Mouse (Mus musculus) limb, embryonic 12.5 days (tissue): ENCODE data around the gene Ablim1. TPM values are rescaled to one million over a fixed set of nuclear protein-coding genes. Genes with fewer than 3 reads are reported as not detected.

Experiments used
- ATAC-seq: fragments of 200-750 bp; cut with Nextera tagmentation; 2 replicates; pipeline ENCODE4 v1.8.0; 2017; ENCODE audit warnings: low read depth, moderate TSS enrichment; ENCODE audit not compliant: insufficient number of reproducible peaks, insufficient read depth, low FRiP score, low TSS enrichment
- H3K27ac ChIP-seq: fragments of 300-500 bp; sonication (generic); 2 replicates; pipeline ENCODE4 v1.5.1; 2016; ENCODE audit warnings: mild to moderate bottlenecking, moderate library complexity
- H3K27me3 ChIP-seq: fragments of 300-500 bp; sonication (generic); 2 replicates; pipeline ENCODE4 v1.6.1; 2016; ENCODE audit warnings: mild to moderate bottlenecking, moderate library complexity
- H3K36me3 ChIP-seq: fragments of 300-500 bp; sonication (generic); 2 replicates; pipeline ENCODE4 v1.6.1; 2016; ENCODE audit warnings: mild to moderate bottlenecking, moderate library complexity
- H3K4me1 ChIP-seq: fragments of 300-500 bp; sonication (generic); replicated peaks from 2 replicates; pipeline ENCODE4 v1.6.1; 2016
- H3K4me2 ChIP-seq: fragments of 300-500 bp; sonication (generic); 2 replicates; pipeline ENCODE4 v1.6.1; 2016; ENCODE audit warnings: mild to moderate bottlenecking, moderate library complexity
- H3K4me3 ChIP-seq: fragments of 300-500 bp; sonication (generic); replicated peaks from 2 replicates; pipeline ENCODE4 v1.5.1; 2016; ENCODE audit warnings: mild to moderate bottlenecking
- H3K9ac ChIP-seq: fragments of 300-500 bp; sonication (generic); replicated peaks from 2 replicates; pipeline ENCODE4 v1.6.1; 2016; ENCODE audit warnings: mild to moderate bottlenecking, moderate library complexity
- H3K9me3 ChIP-seq: fragments of 300-500 bp; sonication (generic); 2 replicates; pipeline ENCODE4 v1.6.1; 2016; ENCODE audit warnings: mild to moderate bottlenecking, moderate library complexity
- WGBS: fragments of 180-500 bp; shearing (Covaris S2); methylation state at CpG from one replicate; pipeline ENCODE4 v1.1.7; 2016; 5-methylcytosine and 5-hydroxymethylcytosine counted together
- polyA plus RNA-seq: library from polyadenylated mRNA; unstranded; fragments of >200 nt; fragmentation: Nextera tagmentation; extraction: Ambion mirVana; gene quantifications from 2 replicates; pipeline ENCODE4 v1.2.1, GENCODE M21; 2016

Ablim1 gene
- polyA plus RNA-seq, 1 experiment from 2014 or later, result 22.1 TPM

DNA sequence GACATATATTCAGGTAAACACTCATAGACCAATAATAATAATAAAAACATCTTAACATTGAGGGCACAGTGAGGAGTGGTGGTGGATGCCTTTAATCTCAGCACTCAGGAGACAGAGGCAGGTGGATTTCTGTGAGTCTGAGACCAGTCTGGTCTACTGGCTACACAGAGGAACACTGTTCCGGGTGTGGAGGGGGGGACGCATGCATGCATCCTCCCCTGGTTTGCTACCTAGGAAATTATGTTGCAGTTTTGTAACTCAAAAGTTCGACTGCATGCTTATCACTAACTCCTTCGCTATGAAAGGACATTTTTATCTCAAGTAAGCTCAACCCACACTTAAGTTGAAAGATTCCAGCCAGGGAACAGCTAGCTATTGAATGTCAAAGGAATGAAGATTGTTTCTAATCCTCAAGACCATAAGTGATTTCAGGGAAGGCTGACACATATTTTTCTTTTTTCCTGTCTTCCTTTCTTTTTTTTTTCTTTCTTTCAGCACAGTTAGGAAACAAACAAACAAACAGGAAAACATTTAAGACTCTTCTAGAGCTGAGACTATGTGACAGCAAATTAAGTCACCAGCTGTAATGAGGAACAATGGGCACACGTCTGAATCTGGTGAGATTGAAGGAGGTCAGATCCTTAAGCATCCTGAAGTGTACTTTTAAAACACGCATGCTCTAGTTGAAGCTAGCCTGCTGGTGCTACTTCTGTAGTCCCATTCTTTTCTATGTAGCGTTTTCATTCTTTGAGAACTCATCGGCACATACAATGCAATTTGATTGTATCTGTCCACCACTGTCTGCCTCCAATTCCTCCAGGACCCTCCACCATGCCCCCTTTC lies 26.4 kb upstream of the Ablim1 start:
- no peak for ATAC-seq
- WGBS, result 80% methylated on average over 8 of the region's 8 CpGs
- H3K4me3 ChIP-seq, result no peak overlapping the region

DNA sequence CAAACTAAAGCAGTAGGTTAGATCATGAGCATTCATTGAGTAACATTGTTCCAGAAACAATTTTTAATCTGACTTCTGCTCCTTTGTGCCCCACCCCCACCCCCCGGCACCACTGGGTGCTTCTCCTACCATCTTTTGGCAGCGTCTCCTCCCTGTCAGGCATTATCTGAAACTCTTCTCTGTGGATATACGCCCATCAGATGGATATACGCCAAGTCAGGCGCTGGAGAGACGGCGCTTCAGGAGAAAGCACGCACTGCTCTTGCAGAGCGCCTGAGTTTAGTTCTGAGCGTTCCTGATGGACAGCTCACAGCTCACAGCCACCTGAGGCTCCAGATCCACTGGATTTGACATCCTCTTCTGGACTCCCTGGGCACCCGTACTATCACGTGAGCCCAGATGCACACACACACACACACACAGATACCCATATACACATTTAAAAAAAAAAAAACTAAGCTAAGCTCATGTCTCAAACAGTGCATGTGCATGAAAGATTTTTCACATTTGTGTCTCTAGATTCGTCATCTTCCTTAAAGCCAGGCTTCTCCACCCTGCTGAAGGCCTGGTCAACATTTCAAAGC lies 24.7 kb upstream of the Ablim1 start:
- 89% methylated on average over 13 of the region's 13 CpGs for WGBS

More for the DNA sequence above, 26.4 kb upstream of the Ablim1 start:
- Histone ChIP-seq H3K9ac (no peak overlapping the region), H3K4me2 (no peak overlapping the region), H3K27me3 (no peaks in the 10 kb centered on the region), H3K27ac (no peak overlapping the region), H3K36me3 (no peaks in the 10 kb centered on the region), H3K4me1 (no peaks in the 10 kb centered on the region), H3K9me3 (peaks cover 3% of the 10 kb centered on the region; the same call in 1 of the 2 replicates)

DNA sequence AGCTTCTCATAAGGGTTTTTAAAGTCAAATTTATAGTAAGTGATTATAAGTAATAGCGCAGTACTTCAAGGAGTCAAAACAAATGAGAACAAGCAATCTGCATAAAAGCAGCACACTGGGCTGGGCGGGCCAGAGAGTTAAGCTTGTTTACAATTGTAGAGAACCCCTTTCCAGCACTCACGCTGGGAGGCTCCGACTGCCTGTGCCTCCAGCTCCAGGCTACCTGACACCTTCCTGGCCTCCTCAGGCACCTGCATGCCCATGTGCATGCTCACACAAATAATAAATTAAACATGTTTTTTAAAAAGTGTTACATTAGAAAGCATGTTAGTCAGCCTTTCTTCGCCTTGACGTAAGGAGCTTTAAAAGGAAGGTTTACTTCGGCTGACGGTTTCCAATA lies 20.4 kb upstream of the Ablim1 start:
- no peak for ATAC-seq
- Histone ChIP-seq H3K27ac (no peak overlapping the region), H3K4me2 (no peak overlapping the region), H3K9me3 (no peaks in the 10 kb centered on the region), H3K4me1 (peaks cover 13% of the 10 kb centered on the region; the same call in 1 of the 2 replicates), H3K27me3 (no peaks in the 10 kb centered on the region), H3K4me3 (no peak overlapping the region), H3K9ac (no peak overlapping the region), H3K36me3 (no peaks in the 10 kb centered on the region)
- 37% methylated on average over 8 of the region's 8 CpGs for WGBS

More for the DNA sequence above, 24.7 kb upstream of the Ablim1 start:
- Histone ChIP-seq H3K9ac (no peak overlapping the region), H3K4me1 (peaks cover 13% of the 10 kb centered on the region; the same call in 1 of the 2 replicates), H3K4me2 (no peak overlapping the region), H3K36me3 (no peaks in the 10 kb centered on the region), H3K27me3 (no peaks in the 10 kb centered on the region), H3K27ac (no peak overlapping the region), H3K9me3 (no peaks in the 10 kb centered on the region), H3K4me3 (no peak overlapping the region)
- ATAC-seq, result no peak

DNA sequence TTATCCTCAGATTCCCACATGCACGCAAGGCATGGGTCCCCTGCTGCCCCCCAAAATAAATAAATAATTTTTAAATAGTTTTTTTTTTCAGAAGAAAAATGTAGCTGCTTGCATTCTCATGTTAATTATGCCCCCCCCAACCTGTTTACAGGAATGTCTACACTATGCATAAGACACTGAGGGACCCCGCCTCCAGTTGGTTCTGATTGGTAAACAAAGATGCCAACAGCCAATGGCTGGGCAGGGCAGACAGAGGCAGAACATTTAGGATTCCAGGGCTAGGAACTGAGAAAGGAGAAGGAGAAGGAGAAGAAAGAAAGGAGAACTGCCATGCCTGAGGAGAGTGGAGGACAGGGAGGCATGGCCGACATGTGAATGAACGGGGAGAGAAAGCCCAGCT lies 18.6 kb upstream of the Ablim1 start:
- ATAC-seq, result no peak
- no peak overlapping the region for H3K27ac ChIP-seq
- H3K4me1 ChIP-seq, result peaks cover 13% of the 10 kb centered on the region; the same call in 1 of the 2 replicates
- 90% methylated on average over 4 of the region's 4 CpGs for WGBS
- no peaks in the 10 kb centered on the region for H3K27me3 ChIP-seq
- H3K9me3 ChIP-seq, result 0 out of 2 replicates have a peak, but pooled peaks cover 4% of the 10 kb centered on the region
- no peaks in the 10 kb centered on the region for H3K36me3 ChIP-seq
- H3K4me2 ChIP-seq, result no peak overlapping the region
- H3K4me3 ChIP-seq, result no peak overlapping the region
- no peak overlapping the region for H3K9ac ChIP-seq

DNA sequence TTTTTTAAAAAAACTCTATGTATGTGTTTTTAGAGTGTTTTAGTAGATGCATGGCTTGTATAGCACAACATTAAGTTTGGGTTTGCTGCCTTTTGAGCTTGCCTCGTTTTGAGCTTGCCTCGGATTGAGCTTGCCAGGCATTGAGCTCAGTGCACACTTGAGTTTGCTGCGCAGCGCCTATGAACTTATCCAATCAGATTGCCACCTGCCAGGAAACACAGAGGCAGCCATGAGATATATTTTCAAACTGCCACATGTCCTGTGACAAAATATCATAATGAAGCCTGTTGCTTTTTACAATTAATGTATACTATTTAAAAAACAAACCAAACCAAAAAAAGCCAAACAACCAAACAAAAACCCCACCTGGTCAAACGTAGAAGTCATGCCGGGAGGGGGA lies 16.5 kb upstream of the Ablim1 start:
- no peaks in the 10 kb centered on the region for H3K27me3 ChIP-seq
- peaks cover 13% of the 10 kb centered on the region; the same call in 1 of the 2 replicates for H3K4me1 ChIP-seq
- H3K4me3 ChIP-seq, result no peak overlapping the region
- H3K4me2 ChIP-seq, result no peak overlapping the region
- H3K9me3 ChIP-seq, result 0 out of 2 replicates have a peak, but pooled peaks cover 4% of the 10 kb centered on the region
- H3K27ac ChIP-seq, result no peak overlapping the region
- WGBS, result 76% methylated on average over 6 of the region's 6 CpGs
- H3K36me3 ChIP-seq, result no peaks in the 10 kb centered on the region
- no peak overlapping the region for H3K9ac ChIP-seq
- no peak for ATAC-seq

DNA sequence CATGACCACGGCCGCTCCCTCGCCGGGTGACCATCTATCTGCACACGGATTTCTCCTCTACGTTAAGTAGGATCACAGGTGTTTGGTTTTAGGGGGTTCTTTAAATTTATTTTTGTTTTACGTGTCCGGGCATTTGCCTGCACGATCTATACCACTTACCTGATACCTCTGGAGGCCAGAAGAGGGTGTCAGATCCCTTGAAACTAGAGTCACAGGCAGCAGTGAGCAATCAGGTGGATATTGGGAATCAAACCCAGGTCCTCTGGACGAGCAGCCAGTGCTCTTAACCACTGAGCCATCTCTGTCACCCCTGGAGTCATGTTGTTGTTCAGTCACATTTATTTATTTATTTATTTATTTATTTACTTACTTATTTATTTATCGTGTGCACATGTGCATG lies 15.6 kb upstream of the Ablim1 start:
- Histone ChIP-seq H3K4me1 (peaks cover 9% of the 10 kb centered on the region; the same call in 1 of the 2 replicates), H3K4me2 (no peak overlapping the region), H3K9ac (no peak overlapping the region), H3K27me3 (no peaks in the 10 kb centered on the region), H3K4me3 (no peak overlapping the region), H3K27ac (no peak overlapping the region), H3K9me3 (0 out of 2 replicates have a peak, but pooled peaks cover 4% of the 10 kb centered on the region), H3K36me3 (no peaks in the 10 kb centered on the region)
- WGBS, result 73% methylated on average over 11 of the region's 11 CpGs
- ATAC-seq, result no peak

DNA sequence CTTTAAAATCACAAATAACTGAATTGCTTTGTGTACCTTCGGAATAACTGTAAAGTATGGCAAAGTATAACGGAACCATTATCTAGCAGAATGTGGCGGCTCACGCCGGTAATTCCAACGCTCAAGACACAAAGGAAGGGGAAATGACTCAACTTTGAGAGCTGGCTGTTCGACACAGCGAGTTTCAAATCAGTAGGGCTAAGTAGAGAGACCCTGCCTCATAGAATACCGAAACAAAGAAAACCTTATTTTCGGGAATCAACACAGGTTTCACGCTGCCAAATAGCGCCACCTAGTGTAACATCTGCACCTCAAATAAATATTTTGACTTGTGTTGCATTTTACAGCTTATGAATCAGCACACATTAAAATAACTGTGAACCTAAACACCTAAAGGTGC lies 14.1 kb upstream of the Ablim1 start:
- no peak for ATAC-seq
- no peaks in the 10 kb centered on the region for H3K36me3 ChIP-seq
- no peak overlapping the region for H3K27ac ChIP-seq
- no peaks in the 10 kb centered on the region for H3K4me1 ChIP-seq
- peaks cover 5% of the 10 kb centered on the region; the same call in 1 of the 2 replicates for H3K27me3 ChIP-seq
- H3K9ac ChIP-seq, result no peak overlapping the region
- WGBS, result 62% methylated on average over 12 of the region's 12 CpGs
- 0 out of 2 replicates have a peak, but pooled peaks cover 4% of the 10 kb centered on the region for H3K9me3 ChIP-seq
- no peak overlapping the region for H3K4me2 ChIP-seq
- no peak overlapping the region for H3K4me3 ChIP-seq

DNA sequence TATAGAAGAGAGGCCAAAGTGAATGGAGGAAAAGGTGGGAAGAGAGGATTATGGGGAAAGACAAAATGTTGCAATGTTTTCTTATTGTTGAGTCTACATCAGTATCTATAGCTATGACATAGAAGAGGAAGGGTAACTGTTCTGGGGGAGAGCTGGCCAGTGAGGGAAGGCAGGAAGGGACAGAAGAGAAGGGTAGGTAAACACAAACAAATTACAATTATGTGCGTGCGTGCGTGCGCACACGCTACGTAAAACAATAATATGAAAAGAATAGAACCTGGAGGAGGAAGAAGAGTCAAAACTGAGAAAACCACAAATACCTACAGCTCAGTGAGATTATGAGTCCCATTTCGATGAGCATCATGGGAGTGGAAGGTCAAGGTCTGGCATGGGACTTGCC lies 13.6 kb upstream of the Ablim1 start:
- Histone ChIP-seq H3K36me3 (no peaks in the 10 kb centered on the region), H3K4me3 (no peak overlapping the region), H3K4me1 (no peaks in the 10 kb centered on the region), H3K9ac (no peak overlapping the region), H3K9me3 (0 out of 2 replicates have a peak, but pooled peaks cover 4% of the 10 kb centered on the region), H3K4me2 (no peak overlapping the region), H3K27me3 (peaks cover 5% of the 10 kb centered on the region; the same call in 1 of the 2 replicates), H3K27ac (no peak overlapping the region)
- WGBS, result 98% methylated on average over 7 of the region's 7 CpGs
- ATAC-seq, result no peak

DNA sequence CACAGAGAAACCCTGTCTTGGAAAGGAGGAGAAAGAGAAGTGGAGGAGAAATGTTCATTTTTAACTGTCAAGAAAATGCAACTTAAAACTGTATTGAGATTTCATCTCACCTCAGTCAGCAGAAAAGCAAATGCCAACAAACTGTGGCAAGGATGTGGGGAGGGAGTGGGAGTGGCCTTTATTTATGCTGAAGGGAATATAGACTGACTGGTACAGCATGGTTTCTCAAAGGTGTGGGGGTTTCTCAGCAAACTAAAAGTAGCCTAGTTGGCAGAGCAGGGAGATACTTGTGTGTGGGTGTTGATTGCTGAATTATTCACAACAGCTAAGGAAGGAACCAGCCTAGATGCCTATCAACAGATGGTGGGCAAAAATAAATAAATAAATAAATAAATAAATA lies 13.0 kb upstream of the Ablim1 start:
- Histone ChIP-seq H3K4me1 (no peaks in the 10 kb centered on the region), H3K27ac (no peak overlapping the region), H3K9ac (no peak overlapping the region), H3K4me2 (no peak overlapping the region), H3K9me3 (0 out of 2 replicates have a peak, but pooled peaks cover 4% of the 10 kb centered on the region), H3K4me3 (no peak overlapping the region), H3K27me3 (peaks cover 5% of the 10 kb centered on the region; the same call in 1 of the 2 replicates), H3K36me3 (no peaks in the 10 kb centered on the region)
- no peak for ATAC-seq

DNA sequence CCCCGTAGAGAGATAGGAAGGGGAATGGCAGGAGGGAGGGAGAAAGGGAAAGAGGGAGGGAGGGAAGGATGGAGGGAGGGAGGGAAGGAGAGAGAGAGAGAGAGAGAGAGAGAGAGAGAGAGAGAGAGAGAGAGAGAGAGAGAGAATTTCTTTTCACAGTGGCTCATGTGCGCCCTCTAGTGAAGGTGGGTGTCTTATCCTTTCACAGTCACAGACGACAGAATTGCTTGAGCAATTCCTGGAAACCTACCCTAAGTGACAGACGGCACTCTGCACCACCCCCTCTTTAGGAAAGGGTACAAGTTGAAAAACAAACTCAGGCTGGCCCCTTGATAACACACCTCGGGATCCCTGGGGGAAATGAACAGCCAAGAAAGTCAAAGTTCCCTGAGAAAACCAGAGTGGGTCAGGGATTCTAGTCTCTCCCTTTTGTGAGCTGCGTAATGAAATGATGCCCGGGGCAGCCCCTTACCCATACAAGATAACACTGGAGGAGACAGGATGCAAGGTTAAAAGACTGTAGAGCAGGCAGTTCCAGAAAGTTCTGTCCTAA lies 11.1 kb upstream of the Ablim1 start:
- H3K9me3 ChIP-seq, result 0 out of 2 replicates have a peak, but pooled peaks cover 4% of the 10 kb centered on the region
- no peak overlapping the region for H3K9ac ChIP-seq
- 27% methylated on average over 7 of the region's 7 CpGs for WGBS
- no peak overlapping the region for H3K4me2 ChIP-seq
- H3K27ac ChIP-seq, result no peak overlapping the region
- no peaks in the 10 kb centered on the region for H3K36me3 ChIP-seq
- no peak for ATAC-seq
- no peak overlapping the region for H3K4me3 ChIP-seq
- no peaks in the 10 kb centered on the region for H3K4me1 ChIP-seq
- H3K27me3 ChIP-seq, result peaks cover 5% of the 10 kb centered on the region; the same call in 1 of the 2 replicates

DNA sequence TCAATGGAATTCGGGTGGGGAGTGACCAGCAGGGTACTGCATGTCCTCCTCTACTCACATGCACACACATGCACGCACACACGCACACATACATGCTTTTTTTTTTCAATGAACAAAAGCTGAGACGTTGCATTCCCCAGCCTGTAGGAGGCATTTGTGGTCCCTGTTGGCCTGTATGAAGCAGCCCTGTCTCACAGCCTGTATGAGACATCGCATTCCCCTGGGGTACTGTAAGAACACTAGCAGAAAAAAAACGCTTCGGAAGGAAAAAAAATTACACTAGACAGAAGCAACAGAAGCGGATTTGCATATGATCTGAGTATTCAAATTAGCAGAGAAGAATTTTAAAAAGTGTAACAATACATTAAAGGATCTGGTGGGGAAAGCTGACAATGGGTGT lies 8.4 kb upstream of the Ablim1 start:
- no peak overlapping the region for H3K9ac ChIP-seq
- peaks cover 5% of the 10 kb centered on the region; the same call in 1 of the 2 replicates for H3K27me3 ChIP-seq
- no peak for ATAC-seq
- WGBS, result 85% methylated on average over 8 of the region's 8 CpGs
- H3K4me3 ChIP-seq, result no peak overlapping the region
- H3K4me2 ChIP-seq, result no peak overlapping the region
- H3K36me3 ChIP-seq, result no peaks in the 10 kb centered on the region
- no peak overlapping the region for H3K27ac ChIP-seq
- H3K4me1 ChIP-seq, result no peaks in the 10 kb centered on the region
- H3K9me3 ChIP-seq, result no peaks in the 10 kb centered on the region
